Mouse (Mus musculus): ENCODE measurements at regions not wholly inside any gene's neighbourhood (a gene's known extent, or its start where the extent isn't known, plus 50 kb on each side); places are given as distances from the start of the nearest gene placed in this dataset.
"Not testable (repeated sequence)": the region's sequence is repeated elsewhere in the genome, so short reads cannot be mapped to it uniquely, and the experiment has no call there.

- not testable (repeated sequence) for TF ChIP-seq CTCF (conservative IDR thresholded peaks at IDR 0.05; ENCODE audit: low read length); POU5F1 (IDR thresholded peaks at IDR 0.05; ENCODE audit: borderline replicate concordance, low read length); NANOG (IDR thresholded peaks at IDR 0.05; ENCODE audit: borderline replicate concordance, low read length)
Observed at GRCm38 (mm10) chr13:85126573-85127547, 62.3 kb upstream of the Ccnh start.
